Mouse (Mus musculus): ENCODE data around the gene Traf3.

GRCm38 (mm10) chr12:111207641-111208040, 41.5 kb downstream of the Traf3 start:
- TF ChIP-seq GATA1 (IDR thresholded peaks at IDR 0.05; ENCODE audit: low read length), result no peak
- no peak for TF ChIP-seq TAL1 (IDR thresholded peaks at IDR 0.05; ENCODE audit: low read length)

All from erythroblast, embryonic 14.5 days (primary cell).